Mouse (Mus musculus) Patski (cell line): ENCODE measurements around the gene Nkiras1. TPM values are rescaled to one million over a fixed set of nuclear protein-coding genes. Genes with fewer than 3 reads are reported as not detected.
A peak's percentile ranks its signal among the peaks of the same experiment; 100 is the strongest.

Experiments
- ATAC-seq: fragments of 100-300 bp; one replicate; pipeline ENCODE4 v1.8.0; 2021
- CTCF ChIA-PET: fragments of 350-600 bp; sonication (Branson Sonifier 250); formaldehyde crosslinking; loops from one replicate; lab custom pipeline; 2022; ENCODE audit warnings: inconsistent platforms; lab: Charles Lee
- POLR2A ChIA-PET: fragments of 350-600 bp; sonication (Branson Sonifier 250); formaldehyde crosslinking; loops from one replicate; lab custom pipeline; 2022; ENCODE audit warnings: antibody characterized with exemption, inconsistent platforms; lab: Charles Lee
- DNase-seq: peaks from one replicate; pipeline ENCODE4 v3.0.0-alpha.2; 2011; ENCODE audit warnings: low read depth, low spot score
- H3K27me3 ChIP-seq: fragments of 371-371 bp; one replicate; pipeline ENCODE4 v1.5.1; 2021
- CTCF ChIP-seq: fragments of 100-300 bp; IDR thresholded peaks from one replicate; pipeline ENCODE4 v1.5.1; 2021
- in situ Hi-C: fragments of 300-500 bp; cut with MboI; formaldehyde crosslinking; loops from 3 replicates; pipeline ENCODE4 v1.11.1; 2018; ENCODE audit warnings: low pct_unique_long_range_greater_than_20kb, mixed read lengths
- polyA plus RNA-seq: library from polyadenylated mRNA; unstranded; gene quantifications from one replicate; pipeline ENCODE4 v1.2.3, GENCODE M21; 2021

Nkiras1 gene
- polyA plus RNA-seq, 1 experiment from 2014 or later = 15.1 TPM

DNA sequence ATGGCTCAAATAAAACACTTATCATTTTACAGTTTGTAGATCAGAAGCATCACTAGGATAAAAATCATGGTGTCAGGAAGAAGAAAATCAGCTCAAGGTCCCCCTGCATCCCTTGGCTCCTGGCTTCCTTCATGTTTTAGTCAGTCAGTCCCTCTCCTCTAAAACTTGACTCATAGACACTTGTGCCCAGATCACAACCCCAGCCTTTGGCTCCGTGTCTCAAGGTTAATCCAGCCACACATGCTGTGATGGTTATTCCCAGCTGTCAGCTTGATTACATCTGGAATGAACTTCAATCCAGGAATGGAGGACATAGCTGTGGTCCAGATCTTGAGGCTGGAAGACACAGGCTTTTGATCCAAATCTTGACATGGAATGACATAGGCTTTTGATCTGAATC, 3.6 kb downstream of the Nkiras1 start:
- TF ChIP-seq CTCF = no peak
- POLR2A ChIA-PET = interaction anchor here (0.7 kb wide), 1 partner anchor 8 kb away, joined by 3 read pairs; no protein-coding TSS in a partner anchor
- H3K27me3 ChIP-seq = no peaks in the 10 kb centered on the region
- no peak for ATAC-seq
- no peak for DNase-seq
- CTCF ChIA-PET = interaction anchor here (0.8 kb wide), 1 partner anchor 29 kb away, joined by 3 read pairs; no protein-coding TSS in a partner anchor
- in situ Hi-C loops = no loop called here

DNA sequence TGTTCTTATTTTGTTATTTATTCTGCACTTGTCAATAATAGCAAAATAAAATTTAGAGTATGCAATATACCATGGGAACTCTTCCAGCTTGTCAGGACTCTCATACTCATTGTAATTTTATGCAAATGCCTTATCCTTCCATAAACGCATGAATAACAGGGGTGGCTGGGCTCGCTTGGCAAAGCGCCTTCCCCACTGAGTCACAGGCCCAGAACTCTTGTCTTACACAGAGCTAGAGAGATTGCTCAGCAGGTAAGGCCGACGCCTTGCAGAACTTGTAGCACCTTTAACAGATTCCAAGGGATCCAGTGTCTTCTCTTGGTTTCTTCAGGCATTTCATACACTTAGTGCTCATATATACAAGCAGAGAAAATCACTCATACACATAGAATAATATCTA, 9.4 kb downstream of the Nkiras1 start:
- H3K27me3 ChIP-seq = no peaks in the 10 kb centered on the region
- TF ChIP-seq CTCF = no peak
- POLR2A ChIA-PET = no interaction called here
- in situ Hi-C loops = loop anchor here (5.0 kb wide), 1 partner anchor 52 kb away; the partner anchor contains the start of gene Ube2e1
- CTCF ChIA-PET = interaction anchor here (1.2 to 2.0 kb wide), 5 partner anchors 9 to 44 kb away, joined by 3 to 6 read pairs (median 3); partner anchors contain the start of gene Rpl15
- DNase-seq (no peak), ATAC-seq (peak; percentile 44)

DNA sequence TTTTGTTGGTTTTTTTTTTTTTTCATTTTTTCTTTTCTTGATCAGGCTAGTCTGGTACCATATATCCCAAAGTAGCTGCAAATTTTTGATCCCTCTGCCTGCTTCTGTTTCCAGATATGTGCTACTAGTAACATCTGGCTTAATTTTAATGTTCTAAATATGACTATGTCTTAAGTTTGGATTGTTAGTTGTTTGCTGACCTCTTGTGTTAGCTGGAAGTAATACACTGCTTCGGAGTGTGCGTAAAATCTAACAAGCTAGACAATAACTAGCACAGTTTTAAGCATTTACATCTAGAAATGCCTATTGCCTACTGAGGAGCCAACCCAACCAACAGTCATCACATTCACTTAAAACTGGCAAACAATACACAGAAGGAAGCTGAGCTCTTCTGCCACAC, 13.6 kb downstream of the Nkiras1 start:
- no peak for ATAC-seq

DNA sequence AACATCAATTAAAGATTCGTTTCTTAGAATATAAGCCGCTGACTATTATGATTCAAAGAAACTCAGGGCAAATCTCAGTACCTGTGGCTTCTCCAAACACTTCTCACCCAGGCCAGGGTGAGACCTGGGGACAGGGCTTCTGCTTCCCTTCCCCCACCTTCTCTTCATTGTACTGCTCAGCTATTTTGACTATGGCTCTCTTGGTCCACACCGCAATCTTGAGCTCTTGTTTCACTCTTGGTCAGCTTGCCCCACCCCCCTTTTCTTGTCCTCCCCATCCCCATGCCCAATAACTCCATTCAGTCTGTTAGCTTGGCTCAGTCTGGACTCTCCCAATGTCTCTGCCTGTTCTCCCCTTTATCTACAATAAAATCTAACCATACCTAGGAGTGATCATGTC, 14.5 kb downstream of the Nkiras1 start:
- CTCF ChIA-PET = interaction anchor here (1.1 to 1.9 kb wide), 4 partner anchors 14 to 74 kb away, joined by 3 to 5 read pairs (median 4); partner anchors contain the start of gene Rpl15
- in situ Hi-C loops = no loop called here
- no peak for TF ChIP-seq CTCF
- DNase-seq (no peak), ATAC-seq (no peak)
- POLR2A ChIA-PET = no interaction called here
- H3K27me3 ChIP-seq = no peaks in the 10 kb centered on the region

More for the DNA sequence above, 13.6 kb downstream of the Nkiras1 start:
- no peaks in the 10 kb centered on the region for H3K27me3 ChIP-seq
- peak; percentile 41 for TF ChIP-seq CTCF
- in situ Hi-C loops = loop anchor here (5.0 kb wide), 1 partner anchor 48 kb away; the partner anchor contains the start of gene Ube2e1
- DNase-seq = no peak
- ChIA-PET CTCF (interaction anchor here (0.8 to 2.4 kb wide), 5 partner anchors 9 to 73 kb away, joined by 3 to 9 read pairs (median 4); partner anchors contain the start of gene Rpl15), POLR2A (no interaction called here)

DNA sequence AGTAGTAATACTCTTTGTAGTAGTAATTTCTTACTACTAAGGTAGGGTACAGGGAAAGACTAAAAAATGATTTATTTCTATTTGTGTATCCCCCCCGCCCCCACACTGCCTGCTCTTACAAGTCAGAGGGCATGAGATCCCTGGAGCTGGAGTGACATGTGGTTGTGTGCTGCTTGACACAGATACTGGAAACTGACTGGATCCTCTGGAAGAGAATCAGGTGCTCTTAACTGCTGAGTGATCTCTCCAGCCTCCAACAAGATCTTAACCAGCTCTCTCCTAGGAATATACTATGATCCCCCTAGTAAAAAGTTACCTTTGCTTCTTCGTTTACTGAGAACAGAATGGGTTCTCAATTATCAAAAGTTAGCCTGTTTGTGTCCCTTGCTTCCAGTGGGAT, 15.5 kb downstream of the Nkiras1 start:
- CTCF ChIA-PET = interaction anchor here (1.9 kb wide), 1 partner anchor 14 kb away, joined by 4 read pairs; no protein-coding TSS in a partner anchor
- no peaks in the 10 kb centered on the region for H3K27me3 ChIP-seq
- in situ Hi-C loops = no loop called here
- DNase-seq = no peak
- no peak for ATAC-seq
- no peak for TF ChIP-seq CTCF
- POLR2A ChIA-PET = no interaction called here

DNA sequence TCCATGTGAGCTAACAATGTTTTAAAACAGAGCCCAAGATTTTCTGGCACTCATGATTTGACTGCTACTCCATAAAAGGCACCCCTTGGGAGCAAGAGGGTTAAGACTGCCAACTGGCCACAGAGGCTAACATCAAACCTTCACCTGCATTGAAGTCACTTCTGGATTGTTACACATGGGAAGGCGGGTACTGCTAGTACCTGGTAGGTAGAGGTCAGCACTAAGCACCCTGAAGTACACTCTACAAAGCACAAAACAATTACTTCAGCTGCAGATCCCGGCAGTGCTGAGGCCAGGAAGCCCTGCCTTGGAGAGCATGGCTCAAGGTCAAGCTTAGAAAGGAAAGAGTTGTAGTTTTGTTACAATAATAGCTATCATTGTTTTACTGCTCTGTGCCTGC, 16.5 kb downstream of the Nkiras1 start:
- no peak for ATAC-seq
- no peaks in the 10 kb centered on the region for H3K27me3 ChIP-seq
- in situ Hi-C loops = no loop called here
- TF ChIP-seq CTCF = no peak
- ChIA-PET CTCF (interaction anchor here (0.8 kb wide), 1 partner anchor 24 kb away, joined by 3 read pairs; no protein-coding TSS in a partner anchor), POLR2A (no interaction called here)
- no peak for DNase-seq

DNA sequence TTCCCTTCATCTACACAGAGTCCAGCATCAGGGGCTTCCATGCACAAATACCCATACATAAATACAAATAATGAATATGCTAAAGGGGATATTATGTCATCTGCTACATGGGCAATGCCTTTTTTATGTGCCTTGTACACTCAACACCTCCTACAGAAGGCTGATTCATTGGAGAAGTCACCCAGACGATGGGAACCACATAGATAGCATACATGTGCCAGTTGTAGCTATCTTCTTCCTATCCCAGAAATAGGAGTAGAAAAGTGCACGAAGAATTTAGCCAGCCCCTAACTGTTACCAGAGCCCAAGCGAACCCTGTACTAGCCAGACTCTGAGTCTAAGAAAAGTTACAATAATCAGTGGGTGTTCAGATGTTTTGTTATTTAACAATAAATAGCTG, 21.2 kb downstream of the Nkiras1 start:
- CTCF ChIA-PET = interaction anchor here (1.0 to 2.4 kb wide), 5 partner anchors 9 to 16 kb away, joined by 4 to 9 read pairs (median 4); no protein-coding TSS in a partner anchor

DNA sequence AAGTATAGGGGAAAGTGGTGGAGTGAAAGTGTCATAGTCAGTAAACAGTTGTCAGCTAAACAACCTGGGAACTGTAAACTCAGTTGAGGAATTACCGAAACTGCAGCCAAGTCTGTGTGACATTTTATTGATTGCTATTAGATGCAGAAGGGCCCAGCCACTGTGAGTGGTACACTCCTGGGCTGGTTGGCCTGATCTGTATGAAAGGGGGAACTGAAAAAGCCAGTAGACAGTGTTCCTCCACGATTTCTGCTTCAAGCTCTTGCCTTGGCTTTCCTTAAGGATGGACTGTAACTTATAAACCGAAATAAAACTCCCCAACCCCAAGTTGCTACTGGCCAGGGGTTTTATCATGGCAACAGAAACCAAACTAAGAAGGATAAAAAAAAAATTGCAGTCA, 21.6 kb downstream of the Nkiras1 start:
- ATAC-seq (no peak), DNase-seq (no peak)
- in situ Hi-C loops = no loop called here
- no peaks in the 10 kb centered on the region for H3K27me3 ChIP-seq
- ChIA-PET CTCF (interaction anchor here (1.0 to 2.4 kb wide), 5 partner anchors 8 to 15 kb away, joined by 4 to 9 read pairs (median 4); no protein-coding TSS in a partner anchor), POLR2A (no interaction called here)
- no peak for TF ChIP-seq CTCF

More for the DNA sequence above, 21.2 kb downstream of the Nkiras1 start:
- ATAC-seq = no peak
- TF ChIP-seq CTCF = no peak
- H3K27me3 ChIP-seq = no peaks in the 10 kb centered on the region
- in situ Hi-C loops = no loop called here
- POLR2A ChIA-PET = no interaction called here
- no peak for DNase-seq

DNA sequence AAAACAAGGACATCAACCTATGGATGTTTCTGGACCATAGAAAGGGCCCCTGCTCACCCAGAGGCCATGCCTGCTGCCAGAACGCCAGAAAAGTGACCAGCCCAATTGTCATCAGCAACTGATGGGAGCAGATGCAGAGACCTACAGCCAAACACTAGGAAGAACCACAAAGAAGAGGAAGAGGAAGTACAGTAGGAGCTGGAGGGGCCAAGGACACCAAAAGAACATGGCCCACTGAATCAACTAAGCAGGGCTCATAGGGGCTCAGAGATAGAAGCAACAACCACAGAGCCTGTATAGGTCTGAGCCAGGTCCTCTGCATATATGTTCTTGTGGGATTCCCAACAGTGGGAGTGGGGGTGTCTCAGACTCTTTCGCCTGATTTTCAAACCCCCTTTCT, 26.5 kb downstream of the Nkiras1 start:
- H3K27me3 ChIP-seq = no peaks in the 10 kb centered on the region
- POLR2A ChIA-PET = no interaction called here
- in situ Hi-C loops = no loop called here
- CTCF ChIA-PET = no interaction called here
- ATAC-seq (no peak), DNase-seq (no peak)
- TF ChIP-seq CTCF = no peak

DNA sequence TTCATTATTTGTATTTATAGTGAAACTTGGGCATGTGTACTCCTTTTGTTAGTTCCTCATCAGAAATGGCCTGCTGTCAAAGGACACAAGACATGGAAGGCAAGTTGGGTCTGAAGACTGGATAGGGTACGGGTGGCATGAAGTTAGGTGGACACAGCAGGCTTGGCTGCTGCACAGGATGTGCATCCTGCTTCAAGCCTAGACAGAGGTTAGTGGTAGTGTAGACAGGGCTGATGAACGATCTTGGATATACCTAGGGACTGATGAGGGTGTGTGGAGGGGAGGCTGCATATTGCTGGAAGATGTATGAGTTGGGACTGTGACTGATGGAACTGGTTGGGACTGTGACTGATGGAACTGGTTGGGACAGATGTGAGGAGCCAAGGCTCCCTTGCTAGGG, 27.9 kb downstream of the Nkiras1 start:
- CTCF ChIA-PET = interaction anchor here (1.0 kb wide), 1 partner anchor 15 kb away, joined by 3 read pairs; no protein-coding TSS in a partner anchor
- H3K27me3 ChIP-seq = no peaks in the 10 kb centered on the region
- POLR2A ChIA-PET = no interaction called here
- no peak for TF ChIP-seq CTCF
- ATAC-seq (no peak), DNase-seq (no peak)
- in situ Hi-C loops = no loop called here

DNA sequence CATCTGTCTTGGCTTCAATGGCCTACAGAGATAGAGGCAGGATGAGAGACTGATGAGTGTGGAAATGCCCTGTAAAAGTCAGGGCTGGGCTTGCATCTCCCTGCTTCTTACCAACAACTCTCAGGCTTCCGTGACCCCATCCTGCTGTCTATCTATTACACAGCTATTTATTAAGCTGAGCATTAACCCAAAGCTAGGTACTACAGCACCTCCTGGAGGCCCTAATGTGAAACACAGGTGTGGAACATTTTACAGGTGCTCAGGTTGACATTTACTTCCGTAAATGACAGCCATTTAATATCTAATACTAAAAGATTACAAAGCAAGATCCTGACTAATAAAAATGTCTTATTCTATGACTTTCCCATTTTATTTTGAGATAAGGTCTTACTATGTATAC, 29.7 kb downstream of the Nkiras1 start:
- in situ Hi-C loops = no loop called here
- H3K27me3 ChIP-seq = no peaks in the 10 kb centered on the region
- POLR2A ChIA-PET = no interaction called here
- DNase-seq (no peak), ATAC-seq (no peak)
- CTCF ChIA-PET = interaction anchor here (0.9 to 1.9 kb wide), 5 partner anchors 9 to 133 kb away, joined by 3 to 4 read pairs (median 4); no protein-coding TSS in a partner anchor
- TF ChIP-seq CTCF = peak; percentile 31
